Mouse (Mus musculus) hindbrain, postnatal 0 days (tissue): ENCODE results near the gene Tssk2. TPM values are rescaled to one million over a fixed set of nuclear protein-coding genes. Genes with fewer than 3 reads are reported as not detected.
A peak's percentile ranks its signal among the peaks of the same experiment; 100 is the strongest.

Experiments used
- ATAC-seq: fragments of 200-750 bp; cut with Nextera tagmentation; 2 replicates; pipeline ENCODE4 v1.8.0; 2017; ENCODE audit warnings: mild to moderate bottlenecking, moderate TSS enrichment, moderate library complexity
- DNase-seq: peaks from one replicate; pipeline ENCODE4 v3.0.0-alpha.2; 2015; ENCODE audit warnings: low spot score
- H3K27ac ChIP-seq: fragments of 300-500 bp; sonication (generic); 2 replicates; pipeline ENCODE4 v1.5.1; 2014; ENCODE audit warnings: mild to moderate bottlenecking
- H3K27me3 ChIP-seq: fragments of 300-500 bp; sonication (generic); 2 replicates; pipeline ENCODE4 v1.6.1; 2014; ENCODE audit warnings: low read length, mixed read lengths; ENCODE audit not compliant: insufficient read depth
- H3K36me3 ChIP-seq: fragments of 300-500 bp; sonication (generic); 2 replicates; pipeline ENCODE4 v1.6.1; 2014; ENCODE audit warnings: low read length, mixed read lengths; ENCODE audit not compliant: insufficient read depth
- H3K4me1 ChIP-seq: fragments of 300-500 bp; sonication (generic); 2 replicates; pipeline ENCODE4 v1.6.1; 2014; ENCODE audit warnings: antibody characterized with exemption, low read length, mixed read lengths; ENCODE audit not compliant: insufficient read depth
- H3K4me2 ChIP-seq: fragments of 300-500 bp; sonication (generic); 2 replicates; pipeline ENCODE4 v1.6.1; 2014; ENCODE audit warnings: low read depth, mild to moderate bottlenecking, low read length, moderate library complexity, mixed read lengths
- H3K4me3 ChIP-seq: fragments of 300-500 bp; sonication (generic); 2 replicates; pipeline ENCODE4 v1.5.1; 2014; ENCODE audit warnings: low read length
- H3K9ac ChIP-seq: fragments of 300-500 bp; sonication (generic); replicated peaks from 2 replicates; pipeline ENCODE4 v1.6.1; 2014; ENCODE audit warnings: mild to moderate bottlenecking, low read length, moderate library complexity, mixed read lengths
- H3K9me3 ChIP-seq: fragments of 300-500 bp; sonication (generic); 2 replicates; pipeline ENCODE4 v1.6.1; 2016; ENCODE audit warnings: low read length, mixed read lengths
- CTCF ChIP-seq: IDR thresholded peaks from 2 replicates; pipeline ENCODE4 v1.5.1; 2016; ENCODE audit warnings: antibody characterized with exemption, control low read depth, low read depth
- WGBS: fragments of 180-500 bp; shearing (Covaris S2); extraction: QIAGEN DNeasy Blood & Tissue Kit; methylation state at CpG from one replicate; pipeline ENCODE4 v1.1.7; 2014; 5-methylcytosine and 5-hydroxymethylcytosine counted together
- polyA plus RNA-seq: library from polyadenylated mRNA; unstranded; fragments of >200 nt; fragmentation: Nextera tagmentation; extraction: Ambion mirVana; gene quantifications from 2 replicates; pipeline ENCODE4 v1.2.1, GENCODE M21; 2015
- total RNA-seq: library from RNA; depleted of rRNA; stranded (reverse); fragments of >200 nt; gene quantifications from 2 replicates; pipeline ENCODE4 v1.2.3, GENCODE M21; 2014

Gene Tssk2
- total and polyA plus RNA-seq, 2 experiments from 2014 or later = not detected

DNA sequence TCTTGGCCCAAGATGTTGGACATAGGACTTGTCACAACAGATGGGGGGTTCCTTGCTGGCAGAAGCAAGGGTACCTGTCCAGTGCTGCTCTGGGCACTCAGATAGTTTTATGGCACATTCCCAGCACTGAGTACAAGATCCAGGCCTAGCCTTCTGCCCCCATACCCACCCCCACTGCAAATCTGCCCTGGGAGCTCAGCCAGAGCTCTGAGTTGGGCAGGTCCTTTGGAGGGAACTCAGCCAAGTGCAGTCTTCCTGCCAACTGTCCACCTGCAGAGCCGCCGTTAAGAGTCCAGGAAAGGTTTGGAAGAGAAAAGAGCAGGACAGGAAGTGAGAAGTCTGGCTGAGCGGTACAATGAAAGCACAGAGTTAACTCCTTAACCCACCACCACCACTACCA is 5.8 kb upstream of the Tssk2 start:
- Histone ChIP-seq H3K4me3 (no peak overlapping the region), H3K9me3 (no peaks in the 10 kb centered on the region), H3K27me3 (no peaks in the 10 kb centered on the region), H3K36me3 (no peaks in the 10 kb centered on the region), H3K4me1 (peaks cover 19% of the 10 kb centered on the region), H3K27ac (peak overlapping the region; percentile 75; the same call in 1 of the 2 replicates), H3K4me2 (no peak overlapping the region), H3K9ac (no peak overlapping the region)
- no peak for TF ChIP-seq CTCF
- 43% methylated on average over 3 of the region's 3 CpGs for WGBS
- DNase-seq (peak; percentile 27), ATAC-seq (no peak)

DNA sequence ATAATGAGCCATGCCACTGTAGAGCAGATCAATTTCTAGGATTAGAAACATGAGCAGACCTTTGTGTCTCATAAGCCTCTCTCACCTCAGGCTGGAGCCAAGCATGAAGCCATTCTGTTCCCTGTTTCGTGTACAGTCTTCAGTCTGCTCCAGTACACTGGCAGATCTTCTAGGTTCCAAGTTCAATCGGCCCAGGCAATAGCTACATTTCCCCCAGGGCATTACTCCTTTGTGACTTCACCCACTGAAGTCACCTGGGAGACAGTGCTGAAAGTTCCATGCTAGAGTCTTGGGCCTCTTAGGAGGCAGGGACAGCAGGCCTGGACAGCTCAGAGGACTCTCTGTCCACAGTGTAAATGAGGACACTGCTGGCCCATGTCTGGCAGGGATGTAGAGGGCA is 4.5 kb upstream of the Tssk2 start, which contains the start of gene Tssk1:
Gene Tssk1 (plus strand): TSS at position 301 of the 400 bp plus-strand sequence.
- Histone ChIP-seq H3K9ac (no peak within 1 kb of the TSS), H3K4me3 (no peak within 1 kb of the TSS), H3K27ac (no peak within 1 kb of the TSS), H3K9me3 (no peaks in the 10 kb centered on the region), H3K4me2 (no peak within 1 kb of the TSS), H3K36me3 (peaks cover 7% of the 10 kb centered on the region; the same call in 1 of the 2 replicates), H3K27me3 (no peaks in the 10 kb centered on the region), H3K4me1 (peaks cover 19% of the 10 kb centered on the region)
- 87% methylated on average over 2 of the region's 2 CpGs for WGBS
- ATAC-seq (no peak), DNase-seq (no peak)
- TF ChIP-seq CTCF = no peak

DNA sequence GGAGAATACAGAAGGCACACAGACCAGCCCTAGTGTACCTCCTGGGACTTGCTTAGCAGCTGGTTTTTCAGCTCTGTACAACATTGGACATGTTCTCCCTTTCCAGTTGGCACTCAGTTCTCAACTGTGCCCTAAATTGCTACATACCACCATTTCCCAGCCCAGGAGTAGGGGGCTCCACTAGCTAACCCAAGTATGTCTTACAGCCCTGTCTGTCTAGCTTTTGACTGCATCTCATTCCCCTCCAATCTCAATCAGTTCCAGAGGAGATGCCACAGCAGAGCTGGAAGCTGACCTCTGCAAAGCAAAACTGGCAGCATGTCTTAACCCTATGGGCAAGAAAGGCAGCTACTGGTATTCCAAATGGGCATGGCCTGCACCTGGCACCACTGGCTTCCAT is 2.3 kb upstream of the Tssk2 start:
- Histone ChIP-seq H3K27me3 (no peaks in the 10 kb centered on the region), H3K9ac (no peak overlapping the region), H3K4me3 (no peak overlapping the region), H3K36me3 (peaks cover 24% of the 10 kb centered on the region; the same call in 1 of the 2 replicates), H3K4me1 (peaks cover 8% of the 10 kb centered on the region; the same call in 1 of the 2 replicates), H3K9me3 (no peaks in the 10 kb centered on the region), H3K4me2 (no peak overlapping the region), H3K27ac (no peak overlapping the region)
- no peak for DNase-seq
- no peak for ATAC-seq
- TF ChIP-seq CTCF = no peak

DNA sequence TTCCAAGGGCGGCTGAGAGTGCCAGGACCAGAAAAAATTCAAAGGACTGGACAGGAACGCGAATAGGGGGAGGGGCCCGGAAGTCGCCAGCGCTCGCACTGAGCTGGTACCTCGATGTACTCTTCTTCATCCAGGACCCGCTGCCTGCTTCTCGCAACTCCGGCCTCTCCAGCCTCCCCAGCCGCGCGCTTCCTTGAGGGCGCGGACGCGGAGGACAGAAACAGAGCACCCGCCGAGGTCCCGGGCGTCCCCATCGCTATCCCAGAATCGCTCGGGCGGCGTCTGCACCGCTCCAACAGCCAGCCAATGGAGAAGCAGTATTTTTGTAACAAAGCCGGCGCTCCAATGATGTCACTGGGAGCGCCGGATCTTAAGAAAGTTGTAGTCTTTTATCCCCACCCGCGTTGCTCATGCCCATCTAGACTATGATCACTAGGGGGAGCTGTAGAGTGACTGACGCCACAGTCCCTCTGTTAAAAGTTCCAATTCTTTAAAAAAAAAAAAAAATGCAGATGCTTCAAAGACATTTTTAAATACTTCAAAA is 12.7 kb downstream of the Tssk2 start, which contains the start of gene Ess2:
Gene Ess2 (minus strand): TSS at position 297 of the 544 bp plus-strand sequence.
- peak within 1 kb of the TSS; percentile 59 for H3K4me3 ChIP-seq
- H3K4me2 ChIP-seq = peak within 1 kb of the TSS; percentile 93
- H3K27me3 ChIP-seq = peaks cover 30% of the 10 kb centered on the region
- DNase-seq = peak; percentile 99
- ATAC-seq = peak; percentile 95
- WGBS = under 1% methylated on average over 35 of the region's 35 CpGs
- H3K36me3 ChIP-seq = peaks cover 32% of the 10 kb centered on the region
- H3K9me3 ChIP-seq = no peaks in the 10 kb centered on the region
- H3K9ac ChIP-seq = peak within 1 kb of the TSS; percentile 56
- H3K27ac ChIP-seq = peak within 1 kb of the TSS; percentile 42
- TF ChIP-seq CTCF = peak; percentile 81
- H3K4me1 ChIP-seq = peaks cover 16% of the 10 kb centered on the region

DNA sequence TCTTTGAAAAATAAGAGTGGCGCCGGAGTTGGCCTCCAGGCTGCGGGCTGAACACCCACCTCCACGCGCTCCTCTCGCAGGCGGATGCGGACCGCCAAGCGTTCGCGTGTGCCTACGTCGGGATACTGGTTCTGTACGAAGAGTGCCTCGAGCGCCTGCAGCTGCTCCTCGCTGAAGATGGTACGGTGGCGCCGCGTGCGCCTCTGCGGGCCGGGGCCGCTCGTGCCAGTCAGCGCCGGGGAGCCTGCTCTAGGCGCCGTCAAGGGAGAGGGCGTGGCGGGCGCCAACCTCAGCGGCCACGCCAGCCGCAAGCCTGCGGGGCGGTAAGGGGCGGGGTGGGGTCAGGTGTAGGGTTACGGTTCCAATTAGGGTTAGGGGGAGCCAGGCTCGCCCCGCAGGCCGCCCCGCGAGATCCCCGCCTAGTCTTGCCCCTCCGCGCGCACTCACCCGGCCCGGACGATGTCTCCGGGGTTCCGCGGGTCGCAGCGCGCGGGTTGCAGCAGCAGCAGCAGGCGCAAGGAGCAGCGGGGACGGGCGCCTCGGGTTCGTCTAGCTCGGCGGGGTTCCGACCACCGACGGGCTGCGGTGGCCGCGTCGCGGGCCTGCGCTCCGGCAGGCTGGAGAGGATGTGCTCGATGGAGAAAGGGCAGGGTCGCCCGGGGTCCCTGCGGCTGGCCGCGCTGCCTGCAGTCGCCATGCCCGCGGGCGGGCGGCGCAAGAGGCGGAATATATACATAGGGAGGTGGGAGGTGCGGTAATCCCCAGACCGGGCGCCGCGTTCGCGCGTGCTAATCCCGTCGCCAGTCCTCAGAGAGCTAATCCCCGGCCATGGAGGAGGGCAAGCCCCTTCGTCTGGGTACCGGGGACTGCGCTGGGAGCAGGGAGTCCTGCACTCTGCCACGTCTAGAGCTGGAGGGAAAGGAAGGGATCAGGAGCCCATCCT is 16.1 kb downstream of the Tssk2 start, which contains the start of gene Gsc2:
Gene Gsc2 (minus strand): TSS at position 753 of the 943 bp plus-strand sequence.
- no peaks in the 10 kb centered on the region for H3K36me3 ChIP-seq
- no peak; the same call in 1 of the 2 replicates for ATAC-seq

DNA sequence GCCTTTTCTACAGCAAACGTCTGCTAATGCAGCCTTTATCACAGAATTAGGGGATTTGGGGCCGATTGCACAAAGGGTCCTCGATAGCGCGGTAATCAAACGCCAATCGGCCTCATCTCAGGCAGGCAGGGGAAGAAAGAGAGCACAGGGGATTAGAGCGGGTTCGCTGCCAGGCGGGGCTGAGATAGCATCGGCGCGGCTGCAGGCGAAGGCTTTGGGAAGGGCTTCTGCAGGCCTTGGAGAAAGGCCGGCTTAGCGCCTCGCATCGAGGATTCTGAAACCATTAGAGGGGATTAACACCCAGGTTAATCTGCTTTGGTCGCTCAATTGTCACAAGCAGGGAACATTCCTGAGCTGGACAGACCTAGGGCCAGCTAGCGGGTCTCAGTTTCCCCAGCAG is 22.1 kb downstream of the Tssk2 start:
- Histone ChIP-seq H3K27ac (0 out of 2 replicates have a peak overlapping the region, but pooled peaks have one; percentile 90), H3K9me3 (no peaks in the 10 kb centered on the region), H3K36me3 (peaks cover 9% of the 10 kb centered on the region; the same call in 1 of the 2 replicates), H3K4me2 (peak overlapping the region; percentile 98; the same call in 1 of the 2 replicates), H3K9ac (peak overlapping the region; percentile 21; the same call in 1 of the 2 replicates), H3K4me1 (peaks cover 7% of the 10 kb centered on the region; the same call in 1 of the 2 replicates), H3K4me3 (no peak overlapping the region), H3K27me3 (peaks cover 13% of the 10 kb centered on the region)
- 14% methylated on average over 20 of the region's 20 CpGs for WGBS
- DNase-seq = no peak
- ATAC-seq = no peak
- no peak for TF ChIP-seq CTCF

More for the DNA sequence above, 16.1 kb downstream of the Tssk2 start, which contains the start of gene Gsc2:
- peaks cover 16% of the 10 kb centered on the region for H3K4me1 ChIP-seq
- H3K27ac ChIP-seq = no peak within 1 kb of the TSS
- TF ChIP-seq CTCF = no peak
- H3K9ac ChIP-seq = peak within 1 kb of the TSS; percentile 28; the same call in 1 of the 2 replicates
- H3K27me3 ChIP-seq = peaks cover 37% of the 10 kb centered on the region
- peak within 1 kb of the TSS; percentile 32 for H3K4me3 ChIP-seq
- WGBS = 2% methylated on average over 95 of the region's 106 CpGs
- peak; percentile 28 for DNase-seq
- peak within 1 kb of the TSS; percentile 51 for H3K4me2 ChIP-seq
- H3K9me3 ChIP-seq = no peaks in the 10 kb centered on the region
